ENCODE assay signal across 16 mouse cellular contexts in genomic region chr15:59882444-59882843, GRCm38 (mm10).
"Had no signal": no experiment of that assay in that cellular context is flagged by ENCODE, and none has a peak within 500 bp of the region (broad histone marks: within the 10 kb centered on the region; RNA-seq: fewer than 3 reads in every experiment).

No protein-coding gene starts in this region.

- DNase-seq: cerebellum, adult 9-10 months; cerebellum, postnatal 10 days; cerebellum, postnatal 14 days; cerebellum, postnatal 25 days; cerebellum, postnatal 36 days; forebrain, postnatal 0 days; gastrocnemius, adult 2 months; gastrocnemius, postnatal 10 days; gastrocnemius, postnatal 25 days; gastrocnemius, postnatal 36 days; heart, adult 18-20 months; heart, adult 2 months had no signal

- ATAC-seq: forebrain, embryonic 13.5 days; forebrain, embryonic 14.5 days; forebrain, embryonic 15.5 days; forebrain, embryonic 16.5 days; forebrain, postnatal 0 days had no signal
